Mouse (Mus musculus) liver, adult (tissue): ENCODE results near the gene Sftpd.

Source experiments
- GATA4 ChIP-seq: IDR thresholded peaks from 2 replicates; pipeline ENCODE4 v1.6.1; 2014; ENCODE audit warnings: mild to moderate bottlenecking, low read length; ENCODE audit not compliant: insufficient replicate concordance

Sftpd gene

GRCm38 (mm10) chr14:41131540-41131939, 53.4 kb downstream of the Sftpd start, which contains the start of gene Sftpa1:
Gene Sftpa1, plus strand, starts transcription at chr14:41131782.
- no peak for TF ChIP-seq GATA4

GRCm38 (mm10) chr14:41127997-41128396, 57.0 kb downstream of the Sftpd start:
- no peak for TF ChIP-seq GATA4

GRCm38 (mm10) chr14:41124683-41125082, 60.3 kb downstream of the Sftpd start:
- no peak for TF ChIP-seq GATA4
